Mouse (Mus musculus) neural tube, embryonic 14.5 days (tissue): ENCODE results near the gene Zmynd10. TPM values are rescaled to one million over a fixed set of nuclear protein-coding genes. Genes with fewer than 3 reads are reported as not detected.

Experiments
- ATAC-seq: fragments of 200-750 bp; cut with Nextera tagmentation; 2 replicates; pipeline ENCODE4 v1.8.0; 2017; ENCODE audit warnings: low read depth, mild to moderate bottlenecking, moderate TSS enrichment, moderate library complexity
- H3K27ac ChIP-seq: fragments of 300-500 bp; sonication (generic); 2 replicates; pipeline ENCODE4 v1.5.1; 2014; ENCODE audit warnings: low read depth, mild to moderate bottlenecking, control low read depth, low read length, moderate library complexity, mixed read lengths
- H3K27me3 ChIP-seq: fragments of 300-500 bp; sonication (generic); 2 replicates; pipeline ENCODE4 v1.6.1; 2014; ENCODE audit warnings: low read length; ENCODE audit not compliant: control insufficient read depth, insufficient read depth
- H3K36me3 ChIP-seq: fragments of 300-500 bp; sonication (generic); 2 replicates; pipeline ENCODE4 v1.6.1; 2014; ENCODE audit warnings: low read length, mixed read lengths; ENCODE audit not compliant: control insufficient read depth, insufficient read depth
- H3K4me1 ChIP-seq: fragments of 300-500 bp; sonication (generic); 2 replicates; pipeline ENCODE4 v1.6.1; 2014; ENCODE audit warnings: low read length; ENCODE audit not compliant: control insufficient read depth, insufficient read depth
- H3K4me2 ChIP-seq: fragments of 300-500 bp; sonication (generic); 2 replicates; pipeline ENCODE4 v1.6.1; 2014; ENCODE audit warnings: mild to moderate bottlenecking, low read depth, low read length, control low read depth
- H3K4me3 ChIP-seq: fragments of 300-500 bp; sonication (generic); 2 replicates; pipeline ENCODE4 v1.5.1; 2014; ENCODE audit warnings: low read depth, low read length, control low read depth, mixed read lengths
- H3K9ac ChIP-seq: fragments of 300-500 bp; sonication (generic); replicated peaks from 2 replicates; pipeline ENCODE4 v1.6.1; 2014; ENCODE audit warnings: low read depth, mild to moderate bottlenecking, control low read depth, low read length, mixed read lengths
- H3K9me3 ChIP-seq: fragments of 300-500 bp; sonication (generic); 2 replicates; pipeline ENCODE4 v1.6.1; 2016; ENCODE audit warnings: low read length; ENCODE audit not compliant: control insufficient read depth
- WGBS: fragments of 180-500 bp; shearing (Covaris S2); extraction: QIAGEN DNeasy Blood & Tissue Kit; methylation state at CpG from one replicate; pipeline ENCODE4 v1.1.7; 2014; 5-methylcytosine and 5-hydroxymethylcytosine counted together
- polyA plus RNA-seq: library from polyadenylated mRNA; unstranded; fragments of >200 nt; fragmentation: Nextera tagmentation; extraction: Ambion mirVana; gene quantifications from 2 replicates; pipeline ENCODE4 v1.2.1, GENCODE M21; 2014

Gene Zmynd10
- polyA plus RNA-seq, 1 experiment from 2014 or later = 2.0 TPM

GRCm38 (mm10) chr9:107538231-107538630 is 8.9 kb upstream of the Zmynd10 start:
- Histone ChIP-seq H3K27me3 (no peaks in the 10 kb centered on the region), H3K4me1 (peaks cover 37% of the 10 kb centered on the region), H3K36me3 (peaks cover 22% of the 10 kb centered on the region), H3K4me2 (no peak overlapping the region), H3K27ac (no peak overlapping the region), H3K9ac (no peak overlapping the region), H3K4me3 (no peak overlapping the region), H3K9me3 (no peaks in the 10 kb centered on the region)
- WGBS = 95% methylated on average over 7 of the region's 7 CpGs
- no peak for ATAC-seq

- Histone ChIP-seq H3K27me3 (no peaks in the 10 kb centered on the region), H3K36me3 (peaks cover 22% of the 10 kb centered on the region), H3K27ac (no peak overlapping the region), H3K4me1 (peaks cover 37% of the 10 kb centered on the region), H3K9me3 (no peaks in the 10 kb centered on the region), H3K4me2 (no peak overlapping the region), H3K4me3 (no peak overlapping the region), H3K9ac (no peak overlapping the region)
- ATAC-seq = no peak
- WGBS = 95% methylated on average over 3 of the region's 3 CpGs
These were observed 8.4 kb upstream of the Zmynd10 start for GRCm38 (mm10) chr9:107538711-107539110.

- Histone ChIP-seq H3K36me3 (peaks cover 30% of the 10 kb centered on the region), H3K9me3 (no peaks in the 10 kb centered on the region), H3K27ac (no peak overlapping the region), H3K4me2 (no peak overlapping the region), H3K4me3 (no peak overlapping the region), H3K9ac (no peak overlapping the region), H3K4me1 (peaks cover 35% of the 10 kb centered on the region), H3K27me3 (no peaks in the 10 kb centered on the region)
- WGBS = 92% methylated on average over 8 of the region's 8 CpGs
- ATAC-seq = no peak
These were observed 7.2 kb upstream of the Zmynd10 start for GRCm38 (mm10) chr9:107539940-107540339.

GRCm38 (mm10) chr9:107540420-107540819 is 6.7 kb upstream of the Zmynd10 start:
- Histone ChIP-seq H3K9ac (no peak overlapping the region), H3K4me3 (no peak overlapping the region)

GRCm38 (mm10) chr9:107541005-107541404 is 6.1 kb upstream of the Zmynd10 start:
- Histone ChIP-seq H3K27me3 (no peaks in the 10 kb centered on the region), H3K9me3 (no peaks in the 10 kb centered on the region), H3K27ac (no peak overlapping the region), H3K9ac (peak overlapping the region; percentile 54), H3K4me3 (peak overlapping the region; percentile 60), H3K4me1 (peaks cover 25% of the 10 kb centered on the region), H3K4me2 (peak overlapping the region; percentile 85), H3K36me3 (peaks cover 33% of the 10 kb centered on the region)
- 35% methylated on average over 10 of the region's 10 CpGs for WGBS
- no peak for ATAC-seq

More at GRCm38 (mm10) chr9:107540420-107540819, 6.7 kb upstream of the Zmynd10 start:
- Histone ChIP-seq H3K27me3 (no peaks in the 10 kb centered on the region), H3K4me1 (peaks cover 31% of the 10 kb centered on the region), H3K27ac (no peak overlapping the region), H3K4me2 (no peak overlapping the region), H3K36me3 (peaks cover 33% of the 10 kb centered on the region), H3K9me3 (no peaks in the 10 kb centered on the region)
- no peak for ATAC-seq
- 79% methylated on average over 4 of the region's 4 CpGs for WGBS

DNA sequence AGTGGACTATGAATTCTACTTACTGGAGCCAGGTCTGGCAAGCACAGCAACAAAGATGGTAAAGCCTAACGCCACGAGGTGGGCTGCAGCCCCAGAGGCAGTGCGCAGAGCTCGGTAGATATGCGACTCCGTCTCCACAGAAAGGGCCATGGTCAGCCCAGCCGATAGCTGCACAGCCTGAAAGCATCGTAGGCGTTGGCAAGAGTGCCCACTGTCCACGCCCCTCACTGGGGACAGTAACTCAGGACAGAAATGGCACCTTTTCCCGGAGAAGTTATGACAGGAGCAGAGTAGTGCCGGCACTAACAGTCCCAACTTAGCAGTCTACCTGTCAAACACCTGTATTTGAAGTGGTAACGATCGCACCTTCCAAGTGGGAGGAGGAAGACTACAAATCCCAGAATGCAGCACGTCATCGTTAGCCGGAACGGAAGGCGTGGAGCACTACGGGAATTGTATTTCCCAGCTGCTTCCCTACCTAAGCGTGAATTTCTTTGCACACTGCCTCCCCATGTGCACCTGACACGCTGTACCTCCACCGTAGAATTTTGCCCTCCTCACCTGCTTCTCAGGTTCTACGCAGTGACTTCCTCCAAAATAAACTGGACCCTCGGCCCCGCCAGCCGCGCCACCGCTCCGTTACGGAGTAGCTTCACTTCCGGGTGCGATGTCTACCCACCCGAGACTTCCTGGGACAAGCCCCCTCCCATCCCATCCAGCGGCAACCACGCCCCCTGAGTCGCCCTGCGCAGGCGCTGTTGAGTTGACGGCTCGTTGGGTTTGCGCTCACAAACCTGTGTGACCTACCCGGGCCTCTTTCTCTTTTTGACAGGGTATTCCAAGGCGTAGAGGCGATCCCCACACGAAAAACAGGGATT is 5.4 kb upstream of the Zmynd10 start, which contains the start of the genes Cyb561d2 and Nprl2:
TSS of gene Cyb561d2 (minus strand) at position 720 of the 878 bp plus-strand sequence.
TSS of gene Nprl2 (plus strand) at position 753 of the 878 bp plus-strand sequence.
- ATAC-seq = peak; percentile 84
- Histone ChIP-seq H3K27ac (0 out of 2 replicates have a peak within 1 kb of the TSS, but pooled peaks have one; percentile 44), H3K4me1 (peaks cover 24% of the 10 kb centered on the region), H3K4me3 (peak within 1 kb of the TSS; percentile 60), H3K9me3 (no peaks in the 10 kb centered on the region), H3K9ac (peak within 1 kb of the TSS; percentile 54), H3K36me3 (peaks cover 33% of the 10 kb centered on the region), H3K27me3 (no peaks in the 10 kb centered on the region), H3K4me2 (peak within 1 kb of the TSS; percentile 85)
- WGBS = 1% methylated on average over 46 of the region's 46 CpGs

GRCm38 (mm10) chr9:107542352-107542686 is 4.8 kb upstream of the Zmynd10 start:
- H3K27ac ChIP-seq = no peak overlapping the region
- peak; percentile 15 for ATAC-seq
- H3K9ac ChIP-seq = peak overlapping the region; percentile 54
- 2% methylated on average over 11 of the region's 11 CpGs for WGBS
- H3K4me2 ChIP-seq = peak overlapping the region; percentile 58
- H3K27me3 ChIP-seq = no peaks in the 10 kb centered on the region
- peaks cover 23% of the 10 kb centered on the region for H3K4me1 ChIP-seq
- H3K4me3 ChIP-seq = peak overlapping the region; percentile 60
- peaks cover 33% of the 10 kb centered on the region for H3K36me3 ChIP-seq
- no peaks in the 10 kb centered on the region for H3K9me3 ChIP-seq

DNA sequence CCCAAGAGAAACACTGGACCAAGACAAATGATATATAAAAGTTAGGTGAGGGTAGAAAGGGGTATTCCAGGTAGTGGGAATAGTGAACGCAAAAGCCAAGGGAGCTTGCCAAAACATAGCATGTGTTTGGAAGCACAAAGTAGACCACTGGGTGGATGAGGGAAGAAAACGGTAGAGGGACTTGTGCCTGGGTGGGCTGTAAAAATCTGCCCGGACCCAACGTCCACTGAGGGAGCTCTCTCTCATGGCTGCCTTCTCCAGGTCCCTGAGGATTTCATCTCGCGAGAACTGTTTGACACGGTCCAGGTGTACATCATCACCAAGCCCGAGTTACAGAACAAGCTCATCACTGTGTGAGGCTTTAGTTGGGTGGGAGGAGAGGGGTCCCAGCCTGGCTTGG is 4.4 kb upstream of the Zmynd10 start:
- Histone ChIP-seq H3K9ac (0 out of 2 replicates have a peak overlapping the region, but pooled peaks have one; percentile 54), H3K36me3 (peaks cover 32% of the 10 kb centered on the region), H3K27me3 (no peaks in the 10 kb centered on the region), H3K4me2 (peak overlapping the region; percentile 58), H3K27ac (no peak overlapping the region), H3K4me3 (peak overlapping the region; percentile 60), H3K4me1 (peaks cover 25% of the 10 kb centered on the region), H3K9me3 (no peaks in the 10 kb centered on the region)
- ATAC-seq = no peak
- 44% methylated on average over 8 of the region's 8 CpGs for WGBS

GRCm38 (mm10) chr9:107543299-107543698 is 3.8 kb upstream of the Zmynd10 start:
- Histone ChIP-seq H3K4me3 (no peak overlapping the region), H3K9ac (no peak overlapping the region), H3K4me2 (no peak overlapping the region), H3K27ac (no peak overlapping the region), H3K4me1 (peaks cover 25% of the 10 kb centered on the region), H3K27me3 (no peaks in the 10 kb centered on the region), H3K36me3 (peaks cover 27% of the 10 kb centered on the region), H3K9me3 (no peaks in the 10 kb centered on the region)
- ATAC-seq = no peak
- 86% methylated on average over 11 of the region's 11 CpGs for WGBS
